Mouse (Mus musculus) embryo, embryonic 11.5 days (tissue): ENCODE measurements around the gene Olfr1102.

Experiments
- DNase-seq: peaks from one replicate; pipeline ENCODE4 v3.0.0-alpha.2; 2012; ENCODE audit warnings: low read depth, low spot score

The Olfr1102 gene

GRCm38 (mm10) chr2:86998098-86998497 lies at the start of gene Olfr1102:
Olfr1102 (plus strand) TSS chr2:86998398.
- DNase-seq: no peak

- no peak for DNase-seq
Measured at GRCm38 (mm10) chr2:86960593-86960992, 37.6 kb upstream of the Olfr1102 start, which contains the start of gene Olfr1099. Olfr1099 (minus strand) TSS chr2:86960693.

- no peak for DNase-seq
Measured at GRCm38 (mm10) chr2:86979854-86980253, 18.3 kb upstream of the Olfr1102 start, which contains the start of gene Olfr1100. Olfr1100 (minus strand) TSS chr2:86979954.

- no peak for DNase-seq
Measured at GRCm38 (mm10) chr2:86991121-86991520, 7.1 kb upstream of the Olfr1102 start, which contains the start of gene Olfr1101. Olfr1101 (minus strand) TSS chr2:86991221.

GRCm38 (mm10) chr2:87026980-87027379 lies 28.8 kb downstream of the Olfr1102 start, which contains the start of gene Olfr1104:
Olfr1104 (minus strand) TSS chr2:87027080.
- DNase-seq: no peak

GRCm38 (mm10) chr2:87036431-87036830 lies 38.2 kb downstream of the Olfr1102 start, which contains the start of gene Olfr1105:
Olfr1105 (minus strand) TSS chr2:87036531.
- DNase-seq: no peak

GRCm38 (mm10) chr2:87052173-87052572 lies 54.0 kb downstream of the Olfr1102 start, which contains the start of gene Olfr1106:
Olfr1106 (minus strand) TSS chr2:87052273.
- DNase-seq: no peak
